Mouse (Mus musculus) olfactory bulb, adult 2 months (tissue): ENCODE data around the gene Myo5a. TPM values are rescaled to one million over a fixed set of nuclear protein-coding genes. Genes with fewer than 3 reads are reported as not detected.
A peak's percentile ranks its signal among the peaks of the same experiment; 100 is the strongest.

Experiments
- H3K27ac ChIP-seq: fragments of 200-500 bp; 2 replicates; pipeline ENCODE4 v1.5.1; 2012; ENCODE audit warnings: low read depth, low read length; ENCODE audit not compliant: insufficient read depth
- H3K4me1 ChIP-seq: fragments of 200-500 bp; 2 replicates; pipeline ENCODE4 v1.6.1; 2012; ENCODE audit warnings: low read length; ENCODE audit not compliant: control insufficient read depth, insufficient read depth
- H3K4me3 ChIP-seq: fragments of 200-500 bp; 2 replicates; pipeline ENCODE4 v1.5.1; 2012; ENCODE audit warnings: mild to moderate bottlenecking, low read depth, low read length, moderate library complexity; ENCODE audit not compliant: insufficient read depth
- CTCF ChIP-seq: fragments of 200-500 bp; IDR thresholded peaks from 2 replicates; pipeline ENCODE4 v1.5.1; 2012; ENCODE audit warnings: low read depth, mild to moderate bottlenecking, low read length, moderate library complexity; ENCODE audit not compliant: insufficient read depth
- POLR2A ChIP-seq: fragments of 200-500 bp; IDR thresholded peaks from 2 replicates; pipeline ENCODE4 v1.6.1; 2012; ENCODE audit warnings: mild to moderate bottlenecking, low read depth, low read length, moderate library complexity; ENCODE audit not compliant: insufficient read depth
- WGBS: fragments of 180-500 bp; shearing (Covaris S2); methylation state at CpG from one replicate; pipeline ENCODE4 v1.1.7; 2018; 5-methylcytosine and 5-hydroxymethylcytosine counted together
- polyA plus RNA-seq: library from polyadenylated mRNA; stranded (reverse); fragments of >200 nt; gene quantifications from 2 replicates; pipeline ENCODE4 v1.2.4, GENCODE M21; 2012; ENCODE audit warnings: low replicate concordance; ENCODE audit not compliant: missing spikeins, insufficient read depth, insufficient read length

Gene Myo5a
- polyA plus RNA-seq, 1 experiment: 292 TPM

GRCm38 (mm10) chr9:75209246-75209645, 138.4 kb downstream of the Myo5a start:
- no peaks in the 10 kb centered on the region for H3K4me1 ChIP-seq
- H3K27ac ChIP-seq: no peak overlapping the region
- 73% methylated on average over 1 of the region's 1 CpGs for WGBS
- TF ChIP-seq CTCF (no peak), POLR2A (no peak)
- H3K4me3 ChIP-seq: no peak overlapping the region

- H3K27ac ChIP-seq: no peak overlapping the region
- no peak overlapping the region for H3K4me3 ChIP-seq
- H3K4me1 ChIP-seq: no peaks in the 10 kb centered on the region
- TF ChIP-seq CTCF (no peak), POLR2A (no peak)
- WGBS: 72% methylated on average over 2 of the region's 2 CpGs
Measured at GRCm38 (mm10) chr9:75210269-75210668, 139.5 kb downstream of the Myo5a start.

- H3K4me3 ChIP-seq: no peak overlapping the region
- no peak overlapping the region for H3K27ac ChIP-seq
- no peak for TF ChIP-seq POLR2A
- TF ChIP-seq CTCF: no peak
- H3K4me1 ChIP-seq: peaks cover under 1% of the 10 kb centered on the region; the same call in 1 of the 2 replicates
- WGBS: 71% methylated on average over 11 of the region's 11 CpGs
Measured at GRCm38 (mm10) chr9:75214743-75215413, 144.1 kb downstream of the Myo5a start.

GRCm38 (mm10) chr9:75219942-75220341, 149.1 kb downstream of the Myo5a start:
- TF ChIP-seq CTCF (no peak), POLR2A (no peak)
- 47% methylated on average over 5 of the region's 5 CpGs for WGBS
- H3K27ac ChIP-seq: no peak overlapping the region
- H3K4me3 ChIP-seq: no peak overlapping the region
- peaks cover 8% of the 10 kb centered on the region; the same call in 1 of the 2 replicates for H3K4me1 ChIP-seq

GRCm38 (mm10) chr9:75221420-75222287, 150.8 kb downstream of the Myo5a start:
- H3K27ac ChIP-seq: no peak overlapping the region
- TF ChIP-seq CTCF (no peak), POLR2A (no peak)
- H3K4me1 ChIP-seq: peaks cover 8% of the 10 kb centered on the region; the same call in 1 of the 2 replicates
- H3K4me3 ChIP-seq: no peak overlapping the region
- 78% methylated on average over 10 of the region's 10 CpGs for WGBS

- peak within 1 kb of the TSS; percentile 28 for H3K4me3 ChIP-seq
- WGBS: 13% methylated on average over 48 of the region's 48 CpGs
- H3K4me1 ChIP-seq: peaks cover 15% of the 10 kb centered on the region
- no peak within 1 kb of the TSS for H3K27ac ChIP-seq
- TF ChIP-seq CTCF (no peak), POLR2A (no peak)
Measured at GRCm38 (mm10) chr9:75231841-75232746, 161.3 kb downstream of the Myo5a start, which contains the start of gene Myo5c. TSS of gene Myo5c (plus strand) at chr9:75232020.

GRCm38 (mm10) chr9:75232860-75233259, 162.0 kb downstream of the Myo5a start:
- 83% methylated on average over 8 of the region's 8 CpGs for WGBS
- no peak overlapping the region for H3K27ac ChIP-seq
- TF ChIP-seq CTCF: no peak
- no peak for TF ChIP-seq POLR2A
- H3K4me3 ChIP-seq: no peak overlapping the region
- peaks cover 15% of the 10 kb centered on the region for H3K4me1 ChIP-seq

- 75% methylated on average over 7 of the region's 7 CpGs for WGBS
- no peak overlapping the region for H3K27ac ChIP-seq
- no peak overlapping the region for H3K4me3 ChIP-seq
- TF ChIP-seq CTCF: no peak
- TF ChIP-seq POLR2A: no peak
- H3K4me1 ChIP-seq: peaks cover 15% of the 10 kb centered on the region
Measured at GRCm38 (mm10) chr9:75234271-75234741, 163.5 kb downstream of the Myo5a start.
